Mouse (Mus musculus): ENCODE measurements around the gene Ddc. TPM values are rescaled to one million over a fixed set of nuclear protein-coding genes. Genes with fewer than 3 reads are reported as not detected.

The Ddc gene
- total and polyA plus RNA-seq, 3 experiments, result 0.17 to 0.33 TPM; not detected in 1

DNA sequence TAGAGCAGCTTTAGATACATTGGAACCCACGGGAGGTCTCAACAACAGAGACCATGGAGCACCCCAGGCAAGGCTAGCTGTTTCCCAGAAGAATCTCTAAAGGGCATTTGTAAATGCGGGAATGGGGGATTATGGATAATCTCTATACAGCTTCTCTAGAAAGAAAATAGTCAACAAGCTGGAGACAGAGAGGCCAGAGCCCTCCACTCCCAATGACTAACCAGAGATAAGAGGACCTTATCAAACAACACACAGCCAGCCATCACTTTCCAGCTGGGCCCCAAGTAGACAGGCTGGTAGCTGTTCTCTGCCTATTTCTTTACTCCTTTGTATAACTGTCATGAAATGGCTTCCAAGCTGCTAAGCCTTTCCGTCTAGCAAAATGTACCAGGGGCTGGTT lies 82.2 kb downstream of the Ddc start:
- Histone ChIP-seq H3K9ac (ENCODE audit: insufficient read depth, low read depth) (no peak overlapping the region), H3K27me3 (replicated peaks) (no peaks in the 10 kb centered on the region), H3K4me2 (ENCODE audit: insufficient read depth, low read depth, poor library complexity, severe bottlenecking) (no peak overlapping the region), H3K4me1 (ENCODE audit: control insufficient read depth in 1 of 2, insufficient read depth in 2 of 2) (peaks cover 4 to 37% of the 10 kb centered on the region in 2 experiments), H3K27ac (ENCODE audit: insufficient read depth, low read depth) (no peak overlapping the region), H3K4me3 (replicated peaks in 1 of 3; ENCODE audit: low read depth in 2 of 3, low read length in 2 of 3, poor library complexity in 1 of 3) (no peak overlapping the region), H3K79me2 (replicated peaks; ENCODE audit: control insufficient read depth, extremely low read depth, insufficient read depth, poor library complexity, severe bottlenecking) (no peaks in the 10 kb centered on the region), H3K9me3 (replicated peaks; ENCODE audit: low read length) (no peaks in the 10 kb centered on the region), H3K36me3 (replicated peaks in 1 of 2; ENCODE audit: control insufficient read depth in 1 of 2, insufficient read depth in 1 of 2, low read length in 1 of 2) (no peaks in the 10 kb centered on the region)
- dilution Hi-C loops (cut with MboI; ENCODE audit: extremely low pct_ligation_motif_present, extremely low pct_unique_long_range_greater_than_20kb, low sequenced_read_pairs) (loop anchor here (25.0 kb wide), 1 partner anchor 147 kb away; no protein-coding TSS in a partner anchor), in situ Hi-C loops (cut with MboI; ENCODE audit: low pct_ligation_motif_present, low pct_unique_long_range_greater_than_20kb, low sequenced_read_pairs) (loop anchor here (25.0 kb wide), 3 partner anchors 397 to 722 kb away; no protein-coding TSS in a partner anchor)
- TF ChIP-seq IRF4 (IDR thresholded peaks at IDR 0.05; ENCODE audit: low read depth, low read length) (no peak), HCFC1 (IDR thresholded peaks at IDR 0.05; ENCODE audit: low read depth, low read length) (no peak), ELF1 (IDR thresholded peaks at IDR 0.05; ENCODE audit: low read depth, low read length) (no peak), RCOR1 (conservative IDR thresholded peaks at IDR 0.05; ENCODE audit: low read depth, low read length) (no peak), MYC (IDR thresholded peaks at IDR 0.05; ENCODE audit: low read depth, low read length) (no peak), MAX (IDR thresholded peaks at IDR 0.05; ENCODE audit: low read length) (no peak), SIN3A (IDR thresholded peaks at IDR 0.05; ENCODE audit: low read length) (no peak), ZNF384 (IDR thresholded peaks at IDR 0.05; ENCODE audit: low read depth, low read length) (no peak)
- no peak for DNase-seq (ENCODE audit: extremely low read depth)

DNA sequence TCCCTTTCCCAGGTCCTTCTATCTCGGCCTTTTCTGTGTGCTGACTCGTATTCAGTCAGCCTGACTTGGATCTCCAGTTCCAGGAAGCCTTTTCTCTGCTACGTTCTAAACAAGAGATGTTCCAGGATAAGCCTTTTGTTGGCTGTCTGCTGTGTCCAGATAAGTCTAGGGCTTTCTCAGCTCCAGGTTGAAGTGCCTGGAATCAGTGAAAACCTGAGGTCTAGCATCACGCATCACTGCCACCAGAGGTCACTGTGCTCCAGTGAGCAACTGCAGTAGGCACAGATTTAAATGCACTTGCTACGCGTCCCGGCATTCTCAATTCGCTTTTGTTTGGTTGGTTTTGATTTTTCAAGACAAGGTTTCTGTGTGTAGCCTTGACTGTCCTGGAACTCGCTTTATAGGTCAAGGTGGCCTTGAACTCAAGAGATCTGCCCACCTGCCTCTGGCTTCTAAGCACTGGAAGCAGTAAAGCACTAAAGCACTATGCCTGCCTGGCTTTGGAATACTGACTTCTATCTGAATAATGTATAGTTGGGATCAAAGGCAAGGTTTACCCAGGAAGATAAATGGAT lies 86.0 kb downstream of the Ddc start:
- Histone ChIP-seq H3K4me1 (ENCODE audit: control insufficient read depth in 1 of 2, insufficient read depth in 2 of 2) (peaks cover 2 to 28% of the 10 kb centered on the region in 2 experiments; a peak in 2 of 4 replicates), H3K27ac (ENCODE audit: insufficient read depth, low read depth) (no peak overlapping the region), H3K9me3 (replicated peaks; ENCODE audit: low read length) (no peaks in the 10 kb centered on the region), H3K9ac (ENCODE audit: insufficient read depth, low read depth) (peak overlapping the region; percentile 72), H3K4me2 (ENCODE audit: insufficient read depth, low read depth, poor library complexity, severe bottlenecking) (peak overlapping the region; percentile 90), H3K27me3 (replicated peaks) (no peaks in the 10 kb centered on the region), H3K36me3 (replicated peaks in 1 of 2; ENCODE audit: control insufficient read depth in 1 of 2, insufficient read depth in 1 of 2, low read length in 1 of 2) (no peaks in the 10 kb centered on the region), H3K79me2 (replicated peaks; ENCODE audit: control insufficient read depth, extremely low read depth, insufficient read depth, poor library complexity, severe bottlenecking) (peaks cover 10% of the 10 kb centered on the region), H3K4me3 (replicated peaks in 1 of 3; ENCODE audit: low read depth in 2 of 3, low read length in 2 of 3, poor library complexity in 1 of 3) (peak overlapping the region; percentile 30 to 52 (median 31))
- dilution Hi-C loops (cut with MboI; ENCODE audit: extremely low pct_ligation_motif_present, extremely low pct_unique_long_range_greater_than_20kb, low sequenced_read_pairs), result loop anchor here (25.0 kb wide), 1 partner anchor 150 kb away; no protein-coding TSS in a partner anchor
- in situ Hi-C loops (cut with MboI; ENCODE audit: low pct_ligation_motif_present, low pct_unique_long_range_greater_than_20kb, low sequenced_read_pairs), result loop anchor here (5.0 to 25.0 kb wide), 4 partner anchors 160 to 725 kb away; no protein-coding TSS in a partner anchor
- DNase-seq (ENCODE audit: extremely low read depth), result peak; percentile 93
- TF ChIP-seq ETS1 (conservative IDR thresholded peaks at IDR 0.05; ENCODE audit: low read depth, low read length) (no peak), USF2 (conservative IDR thresholded peaks at IDR 0.05; ENCODE audit: low read depth, low read length) (no peak), MYC (IDR thresholded peaks at IDR 0.05; ENCODE audit: low read depth, low read length) (peak; percentile 63; the same call in 1 of the 2 replicates), BHLHE40 (IDR thresholded peaks at IDR 0.05; ENCODE audit: low read depth, low read length) (no peak), E2F4 (IDR thresholded peaks at IDR 0.05; ENCODE audit: insufficient replicate concordance, low read depth, low read length) (no peak), CTCF (conservative IDR thresholded peaks at IDR 0.05 in 1 of 2, IDR thresholded peaks at IDR 0.05 in 1 of 2; ENCODE audit: low read depth in 2 of 2, low read length in 2 of 2) (peak; percentile 91 to 99), USF1 (IDR thresholded peaks at IDR 0.05; ENCODE audit: low read depth, low read length) (no peak), CHD2 (IDR thresholded peaks at IDR 0.05; ENCODE audit: low read length) (no peak), MEF2A (IDR thresholded peaks at IDR 0.05; ENCODE audit: borderline replicate concordance, low read depth, low read length) (no peak; the same call in 1 of the 2 replicates), MAZ (IDR thresholded peaks at IDR 0.05; ENCODE audit: low read depth, low read length) (no peak), CHD1 (IDR thresholded peaks at IDR 0.05; ENCODE audit: low read depth, low read length) (no peak), IRF4 (IDR thresholded peaks at IDR 0.05; ENCODE audit: low read depth, low read length) (peak; percentile 19; the same call in 1 of the 2 replicates), GABPA (IDR thresholded peaks at IDR 0.05; ENCODE audit: insufficient replicate concordance, low read depth, low read length) (no peak), MAFK (IDR thresholded peaks at IDR 0.05; ENCODE audit: insufficient replicate concordance, low read length) (no peak), SMC3 (IDR thresholded peaks at IDR 0.05; ENCODE audit: low read depth, low read length) (peak; percentile 99), HCFC1 (IDR thresholded peaks at IDR 0.05; ENCODE audit: low read depth, low read length) (no peak), SIN3A (IDR thresholded peaks at IDR 0.05; ENCODE audit: low read length) (no peak), ZMIZ1 (IDR thresholded peaks at IDR 0.05; ENCODE audit: low read depth, low read length) (no peak), EP300 (IDR thresholded peaks at IDR 0.05; ENCODE audit: low read length) (no peak), ZC3H11A (IDR thresholded peaks at IDR 0.05; ENCODE audit: low read depth, low read length) (peak; percentile 95), MXI1 (IDR thresholded peaks at IDR 0.05; ENCODE audit: low read depth, low read length) (no peak), ZNF384 (IDR thresholded peaks at IDR 0.05; ENCODE audit: low read depth, low read length) (no peak), RAD21 (IDR thresholded peaks at IDR 0.05; ENCODE audit: low read depth, low read length) (peak; percentile 95), MAX (IDR thresholded peaks at IDR 0.05; ENCODE audit: low read length) (no peak), ZKSCAN1 (IDR thresholded peaks at IDR 0.05; ENCODE audit: borderline replicate concordance, low read depth, low read length) (no peak), RCOR1 (conservative IDR thresholded peaks at IDR 0.05; ENCODE audit: low read depth, low read length) (no peak), KAT2A (IDR thresholded peaks at IDR 0.05; ENCODE audit: insufficient replicate concordance, low read length) (no peak), NELFE (IDR thresholded peaks at IDR 0.05; ENCODE audit: low read depth, low read length) (peak; percentile 37; the same call in 1 of the 2 replicates), POLR2A (IDR thresholded peaks at IDR 0.05; ENCODE audit: low read depth, low read length) (no peak), JUND (conservative IDR thresholded peaks at IDR 0.05; ENCODE audit: low read depth, low read length) (no peak; the same call in 1 of the 2 replicates)

Data from CH12.LX (cell line).